Mouse (Mus musculus): Measurements from ENCODE around the gene Dync1i1. TPM values are rescaled to one million over a fixed set of nuclear protein-coding genes. Genes with fewer than 3 reads are reported as not detected.

Gene Dync1i1
- polyA plus RNA-seq, 1 experiment from 2014 or later: 1.6 TPM

GRCm38 (mm10) chr6:5723986-5724385 is 1.5 kb upstream of the Dync1i1 start:
- H3K4me2 ChIP-seq: no peak overlapping the region
- no peaks in the 10 kb centered on the region for H3K36me3 ChIP-seq (ENCODE audit: control insufficient read depth, insufficient read depth, low read length)
- H3K4me1 ChIP-seq (ENCODE audit: control insufficient read depth, insufficient read depth, low read length): no peaks in the 10 kb centered on the region
- H3K27ac ChIP-seq (ENCODE audit: low read depth, low read length): no peak overlapping the region
- H3K9me3 ChIP-seq (ENCODE audit: control insufficient read depth, low read length): no peaks in the 10 kb centered on the region
- 79% methylated on average over 1 of the region's 1 CpGs for WGBS
- no peak for DNase-seq (ENCODE audit: low spot score, missing footprints)
- ATAC-seq (ENCODE audit: low FRiP score): no peak
- no peak overlapping the region for H3K4me3 ChIP-seq (ENCODE audit: low read depth, low read length)
- peaks cover 3% of the 10 kb centered on the region; the same call in 1 of the 2 replicates for H3K27me3 ChIP-seq (ENCODE audit: control insufficient read depth, insufficient read depth, low read length)
- H3K9ac ChIP-seq (ENCODE audit: low read length): no peak overlapping the region

GRCm38 (mm10) chr6:5726237-5726670 is 815 bp downstream of the Dync1i1 start:
- no peaks in the 10 kb centered on the region for H3K36me3 ChIP-seq (ENCODE audit: control insufficient read depth, insufficient read depth, low read length)
- H3K27ac ChIP-seq (ENCODE audit: low read depth, low read length): no peak overlapping the region
- no peaks in the 10 kb centered on the region for H3K9me3 ChIP-seq (ENCODE audit: control insufficient read depth, low read length)
- ATAC-seq (ENCODE audit: low FRiP score) (peak; percentile 72), DNase-seq (ENCODE audit: low spot score, missing footprints) (no peak)
- H3K4me3 ChIP-seq (ENCODE audit: low read depth, low read length): peak overlapping the region; percentile 48
- no peak overlapping the region; the same call in 1 of the 2 replicates for H3K9ac ChIP-seq (ENCODE audit: low read length)
- H3K4me2 ChIP-seq: peak overlapping the region; percentile 83
- WGBS: 2% methylated on average over 10 of the region's 10 CpGs
- no peaks in the 10 kb centered on the region for H3K4me1 ChIP-seq (ENCODE audit: control insufficient read depth, insufficient read depth, low read length)
- H3K27me3 ChIP-seq (ENCODE audit: control insufficient read depth, insufficient read depth, low read length): peaks cover 3% of the 10 kb centered on the region; the same call in 1 of the 2 replicates

GRCm38 (mm10) chr6:5733217-5733616 is 7.8 kb downstream of the Dync1i1 start:
- 92% methylated on average over 3 of the region's 3 CpGs for WGBS
- no peak for ATAC-seq (ENCODE audit: low FRiP score)
- H3K9ac ChIP-seq (ENCODE audit: low read length): no peak overlapping the region
- no peak for DNase-seq (ENCODE audit: low spot score, missing footprints)
- H3K27ac ChIP-seq (ENCODE audit: low read depth, low read length): no peak overlapping the region
- H3K4me3 ChIP-seq (ENCODE audit: low read depth, low read length): no peak overlapping the region
- no peaks in the 10 kb centered on the region for H3K4me1 ChIP-seq (ENCODE audit: control insufficient read depth, insufficient read depth, low read length)
- H3K4me2 ChIP-seq: no peak overlapping the region
- no peaks in the 10 kb centered on the region for H3K36me3 ChIP-seq (ENCODE audit: control insufficient read depth, insufficient read depth, low read length)
- H3K9me3 ChIP-seq (ENCODE audit: control insufficient read depth, low read length): no peaks in the 10 kb centered on the region
- H3K27me3 ChIP-seq (ENCODE audit: control insufficient read depth, insufficient read depth, low read length): no peaks in the 10 kb centered on the region

- no peak overlapping the region for H3K27ac ChIP-seq (ENCODE audit: low read depth, low read length)
- no peaks in the 10 kb centered on the region for H3K4me1 ChIP-seq (ENCODE audit: control insufficient read depth, insufficient read depth, low read length)
- DNase-seq (ENCODE audit: low spot score, missing footprints) (no peak), ATAC-seq (ENCODE audit: low FRiP score) (no peak)
- no peak overlapping the region for H3K4me3 ChIP-seq (ENCODE audit: low read depth, low read length)
- no peak overlapping the region for H3K4me2 ChIP-seq
- H3K36me3 ChIP-seq (ENCODE audit: control insufficient read depth, insufficient read depth, low read length): no peaks in the 10 kb centered on the region
- H3K9me3 ChIP-seq (ENCODE audit: control insufficient read depth, low read length): no peaks in the 10 kb centered on the region
- no peak overlapping the region for H3K9ac ChIP-seq (ENCODE audit: low read length)
- H3K27me3 ChIP-seq (ENCODE audit: control insufficient read depth, insufficient read depth, low read length): no peaks in the 10 kb centered on the region
Observed at GRCm38 (mm10) chr6:5734398-5734797, 9.0 kb downstream of the Dync1i1 start.

GRCm38 (mm10) chr6:5734862-5735261 is 9.4 kb downstream of the Dync1i1 start:
- Histone ChIP-seq H3K4me2 (no peak overlapping the region), H3K4me1 (ENCODE audit: control insufficient read depth, insufficient read depth, low read length) (no peaks in the 10 kb centered on the region), H3K4me3 (ENCODE audit: low read depth, low read length) (no peak overlapping the region), H3K27me3 (ENCODE audit: control insufficient read depth, insufficient read depth, low read length) (no peaks in the 10 kb centered on the region), H3K9ac (ENCODE audit: low read length) (no peak overlapping the region), H3K9me3 (ENCODE audit: control insufficient read depth, low read length) (no peaks in the 10 kb centered on the region), H3K27ac (ENCODE audit: low read depth, low read length) (no peak overlapping the region), H3K36me3 (ENCODE audit: control insufficient read depth, insufficient read depth, low read length) (no peaks in the 10 kb centered on the region)
- 85% methylated on average over 1 of the region's 1 CpGs for WGBS
- no peak for ATAC-seq (ENCODE audit: low FRiP score)
- no peak for DNase-seq (ENCODE audit: low spot score, missing footprints)

GRCm38 (mm10) chr6:5739711-5740110 is 14.3 kb downstream of the Dync1i1 start:
- H3K4me3 ChIP-seq (ENCODE audit: low read depth, low read length): no peak overlapping the region
- no peak for DNase-seq (ENCODE audit: low spot score, missing footprints)
- H3K4me2 ChIP-seq: no peak overlapping the region
- no peaks in the 10 kb centered on the region for H3K27me3 ChIP-seq (ENCODE audit: control insufficient read depth, insufficient read depth, low read length)
- no peak overlapping the region for H3K27ac ChIP-seq (ENCODE audit: low read depth, low read length)
- WGBS: 82% methylated on average over 7 of the region's 7 CpGs
- H3K9me3 ChIP-seq (ENCODE audit: control insufficient read depth, low read length): no peaks in the 10 kb centered on the region
- no peaks in the 10 kb centered on the region for H3K36me3 ChIP-seq (ENCODE audit: control insufficient read depth, insufficient read depth, low read length)
- no peak for ATAC-seq (ENCODE audit: low FRiP score)
- H3K9ac ChIP-seq (ENCODE audit: low read length): no peak overlapping the region
- H3K4me1 ChIP-seq (ENCODE audit: control insufficient read depth, insufficient read depth, low read length): no peaks in the 10 kb centered on the region

- WGBS: 85% methylated on average over 6 of the region's 6 CpGs
Observed at GRCm38 (mm10) chr6:5741395-5742032, 16.1 kb downstream of the Dync1i1 start.

GRCm38 (mm10) chr6:5750079-5750711 is 24.8 kb downstream of the Dync1i1 start:
- H3K27me3 ChIP-seq (ENCODE audit: control insufficient read depth, insufficient read depth, low read length): no peaks in the 10 kb centered on the region
- no peaks in the 10 kb centered on the region for H3K9me3 ChIP-seq (ENCODE audit: control insufficient read depth, low read length)
- no peak overlapping the region for H3K4me2 ChIP-seq
- DNase-seq (ENCODE audit: low spot score, missing footprints) (no peak), ATAC-seq (ENCODE audit: low FRiP score) (no peak)
- H3K9ac ChIP-seq (ENCODE audit: low read length): no peak overlapping the region
- WGBS: 77% methylated on average over 6 of the region's 6 CpGs
- H3K27ac ChIP-seq (ENCODE audit: low read depth, low read length): no peak overlapping the region
- no peak overlapping the region for H3K4me3 ChIP-seq (ENCODE audit: low read depth, low read length)
- H3K4me1 ChIP-seq (ENCODE audit: control insufficient read depth, insufficient read depth, low read length): no peaks in the 10 kb centered on the region
- H3K36me3 ChIP-seq (ENCODE audit: control insufficient read depth, insufficient read depth, low read length): no peaks in the 10 kb centered on the region

More at GRCm38 (mm10) chr6:5741395-5742032, 16.1 kb downstream of the Dync1i1 start:
- Histone ChIP-seq H3K36me3 (ENCODE audit: control insufficient read depth, insufficient read depth, low read length) (no peaks in the 10 kb centered on the region), H3K4me2 (no peak overlapping the region), H3K9ac (ENCODE audit: low read length) (no peak overlapping the region), H3K9me3 (ENCODE audit: control insufficient read depth, low read length) (no peaks in the 10 kb centered on the region), H3K4me3 (ENCODE audit: low read depth, low read length) (no peak overlapping the region), H3K4me1 (ENCODE audit: control insufficient read depth, insufficient read depth, low read length) (no peaks in the 10 kb centered on the region), H3K27ac (ENCODE audit: low read depth, low read length) (no peak overlapping the region), H3K27me3 (ENCODE audit: control insufficient read depth, insufficient read depth, low read length) (no peaks in the 10 kb centered on the region)
- ATAC-seq (ENCODE audit: low FRiP score): no peak
- DNase-seq (ENCODE audit: low spot score, missing footprints): no peak

GRCm38 (mm10) chr6:5752128-5752527 is 26.7 kb downstream of the Dync1i1 start:
- 94% methylated on average over 16 of the region's 16 CpGs for WGBS
- ATAC-seq (ENCODE audit: low FRiP score): no peak
- Histone ChIP-seq H3K9ac (ENCODE audit: low read length) (no peak overlapping the region), H3K4me1 (ENCODE audit: control insufficient read depth, insufficient read depth, low read length) (peaks cover 4% of the 10 kb centered on the region), H3K36me3 (ENCODE audit: control insufficient read depth, insufficient read depth, low read length) (no peaks in the 10 kb centered on the region), H3K4me2 (no peak overlapping the region), H3K4me3 (ENCODE audit: low read depth, low read length) (no peak overlapping the region), H3K27me3 (ENCODE audit: control insufficient read depth, insufficient read depth, low read length) (no peaks in the 10 kb centered on the region), H3K9me3 (ENCODE audit: control insufficient read depth, low read length) (no peaks in the 10 kb centered on the region), H3K27ac (ENCODE audit: low read depth, low read length) (no peak overlapping the region)
- DNase-seq (ENCODE audit: low spot score, missing footprints): no peak
